Mouse (Mus musculus): ENCODE measurements around the gene Tie1. TPM values are rescaled to one million over a fixed set of nuclear protein-coding genes. Genes with fewer than 3 reads are reported as not detected.
A peak's percentile ranks its signal among the peaks of the same experiment; 100 is the strongest.

Gene Tie1
- polyA plus RNA-seq, 1 experiment, result 44.5 TPM

DNA sequence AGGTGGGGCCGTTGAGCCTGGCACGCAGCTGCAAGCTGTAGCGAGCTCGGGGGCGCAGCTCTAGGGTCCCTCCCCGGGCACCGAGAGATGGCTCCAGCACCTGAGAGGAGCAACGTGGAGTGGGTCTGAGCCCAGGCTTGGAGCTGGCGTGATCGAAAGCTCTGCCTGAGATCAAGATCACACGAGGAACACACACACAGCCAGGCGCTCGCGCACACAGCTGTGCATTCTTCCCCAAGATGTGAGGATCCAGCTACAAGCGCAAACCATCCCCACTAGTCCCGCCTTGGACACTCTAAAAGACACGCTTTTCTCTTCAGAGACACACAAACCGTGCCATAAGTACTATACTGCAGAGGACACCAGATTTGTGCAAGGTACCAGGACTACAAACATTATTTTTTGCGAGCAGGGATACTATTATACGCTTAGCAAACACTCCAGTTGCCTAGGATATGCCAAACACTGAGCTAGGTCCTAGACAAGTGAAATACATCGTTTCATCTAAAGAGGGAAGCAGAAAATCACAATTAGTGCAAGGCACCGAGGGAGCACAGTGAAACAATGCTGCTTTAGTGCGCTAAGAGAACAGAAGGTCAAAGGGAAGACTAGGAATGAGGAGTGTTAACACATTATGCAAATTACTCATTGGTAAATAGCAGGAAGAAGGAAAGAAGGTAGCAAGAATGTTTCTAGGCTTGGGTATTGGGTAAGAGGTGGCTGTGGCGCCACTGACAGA, 43.3 kb downstream of the Tie1 start:
- 38% methylated on average over 24 of the region's 24 CpGs for WGBS
- H3K4me3 ChIP-seq (ENCODE audit: insufficient read depth, low read depth, low read length), result peak overlapping the region; percentile 17
- DNase-seq, result no peak

DNA sequence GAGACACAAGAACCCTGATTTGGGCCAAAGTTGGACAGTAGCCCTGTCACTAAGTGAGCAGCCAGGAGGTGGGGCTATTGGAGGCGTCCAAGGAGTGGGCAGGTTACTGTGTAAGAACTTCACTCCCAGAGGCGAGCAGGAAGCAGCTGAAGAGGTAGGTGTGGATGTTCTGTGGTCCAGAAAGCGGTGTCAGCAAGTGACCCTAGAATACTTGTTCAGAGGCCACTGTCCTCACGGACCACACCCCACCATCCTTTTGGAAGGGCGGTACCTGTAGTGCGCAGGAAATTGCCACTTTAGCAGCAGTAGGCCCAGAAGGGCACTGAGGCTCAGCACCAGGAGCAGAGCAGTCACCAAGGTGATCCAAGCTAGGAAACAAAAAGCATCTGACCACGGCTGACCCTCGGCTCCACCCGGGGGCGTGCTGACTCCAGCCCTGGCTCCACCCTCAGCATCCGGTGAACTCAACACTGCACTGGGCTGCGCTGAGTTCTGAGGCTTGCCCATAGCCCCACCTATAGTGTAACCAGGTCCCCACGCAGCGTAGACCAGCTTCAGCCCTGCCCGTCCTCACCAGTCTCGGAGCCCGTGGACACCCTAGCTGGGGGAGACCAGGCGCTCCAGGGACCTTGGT, 44.0 kb downstream of the Tie1 start:
- TF ChIP-seq POLR2A (IDR thresholded peaks at IDR 0.05; ENCODE audit: low read depth, low read length), result no peak
- peak; percentile 46; the same call in 1 of the 2 replicates for TF ChIP-seq CTCF (conservative IDR thresholded peaks at IDR 0.05; ENCODE audit: insufficient read depth, insufficient read length, low read depth, low read length)
- Histone ChIP-seq H3K4me3 (ENCODE audit: insufficient read depth, low read depth, low read length) (peak overlapping the region; percentile 17), H3K4me1 (ENCODE audit: control insufficient read depth, insufficient read depth, low read length) (no peaks in the 10 kb centered on the region; the same call in 1 of the 2 replicates), H3K27me3 (replicated peaks; ENCODE audit: control insufficient read depth, insufficient read depth, low read length) (no peaks in the 10 kb centered on the region), H3K36me3 (ENCODE audit: control insufficient read depth, insufficient read depth, low read length) (no peaks in the 10 kb centered on the region), H3K27ac (ENCODE audit: insufficient read depth, low read depth, low read length) (no peak overlapping the region)
- DNase-seq, result peak; percentile 74
- 15% methylated on average over 18 of the region's 18 CpGs for WGBS

More for the DNA sequence above, 43.3 kb downstream of the Tie1 start:
- TF ChIP-seq POLR2A (IDR thresholded peaks at IDR 0.05; ENCODE audit: low read depth, low read length) (no peak), CTCF (conservative IDR thresholded peaks at IDR 0.05; ENCODE audit: insufficient read depth, insufficient read length, low read depth, low read length) (no peak)
- H3K4me1 ChIP-seq (ENCODE audit: control insufficient read depth, insufficient read depth, low read length), result no peaks in the 10 kb centered on the region; the same call in 1 of the 2 replicates
- H3K27me3 ChIP-seq (replicated peaks; ENCODE audit: control insufficient read depth, insufficient read depth, low read length), result no peaks in the 10 kb centered on the region
- no peak overlapping the region for H3K27ac ChIP-seq (ENCODE audit: insufficient read depth, low read depth, low read length)
- no peaks in the 10 kb centered on the region for H3K36me3 ChIP-seq (ENCODE audit: control insufficient read depth, insufficient read depth, low read length)

DNA sequence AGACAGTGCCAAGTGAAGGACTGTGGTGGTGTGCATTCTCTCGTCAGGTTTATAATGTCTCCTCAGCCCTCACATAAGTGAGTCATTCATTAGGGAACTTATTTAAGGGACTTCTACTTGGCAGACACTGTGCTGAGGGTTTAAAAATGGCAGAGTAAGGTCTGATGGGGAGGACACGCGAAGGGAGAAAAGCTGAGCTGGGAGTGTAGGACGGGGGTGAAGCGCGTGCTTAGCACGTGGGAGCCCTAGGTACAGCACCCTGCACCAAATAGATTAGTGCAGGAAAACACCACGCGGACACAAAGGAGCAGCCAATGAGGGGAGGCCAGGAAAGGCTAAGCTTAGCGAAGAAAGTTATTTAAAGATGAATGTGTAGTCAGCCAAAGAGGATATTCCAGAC, 44.8 kb downstream of the Tie1 start:
- no peak for DNase-seq
- 83% methylated on average over 10 of the region's 10 CpGs for WGBS
- H3K36me3 ChIP-seq (ENCODE audit: control insufficient read depth, insufficient read depth, low read length), result no peaks in the 10 kb centered on the region

DNA sequence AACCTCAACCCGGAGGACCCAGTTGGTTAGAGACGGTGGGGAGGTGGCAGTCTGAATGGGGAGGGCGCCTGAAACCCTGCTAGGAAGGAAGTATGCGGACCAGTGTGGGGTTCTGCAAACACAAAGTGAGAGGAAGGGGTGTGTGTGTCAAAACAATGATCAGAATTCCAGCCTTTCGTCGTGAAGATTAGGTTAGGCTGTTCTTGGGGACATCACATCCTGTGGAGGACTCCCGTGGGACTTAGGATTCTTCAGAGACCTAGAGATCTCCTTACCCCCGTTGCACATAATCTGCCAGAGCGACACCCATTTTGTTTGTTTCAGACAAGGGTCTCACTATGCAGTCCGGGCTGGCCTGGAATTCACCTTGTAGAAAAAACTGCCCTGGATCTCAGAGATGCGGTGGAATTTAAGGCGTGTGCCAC, 52.0 kb downstream of the Tie1 start:
- DNase-seq, result peak; percentile 24
- H3K27ac ChIP-seq (ENCODE audit: insufficient read depth, low read depth, low read length), result no peak overlapping the region; the same call in 1 of the 2 replicates
- no peaks in the 10 kb centered on the region for H3K27me3 ChIP-seq (replicated peaks; ENCODE audit: control insufficient read depth, insufficient read depth, low read length)
- peaks cover 2% of the 10 kb centered on the region; the same call in 1 of the 2 replicates for H3K4me1 ChIP-seq (ENCODE audit: control insufficient read depth, insufficient read depth, low read length)
- WGBS, result 19% methylated on average over 12 of the region's 12 CpGs
- no peak for TF ChIP-seq CTCF (conservative IDR thresholded peaks at IDR 0.05; ENCODE audit: insufficient read depth, insufficient read length, low read depth, low read length)
- H3K4me3 ChIP-seq (ENCODE audit: insufficient read depth, low read depth, low read length), result peak overlapping the region; percentile 16; the same call in 1 of the 2 replicates
- H3K36me3 ChIP-seq (ENCODE audit: control insufficient read depth, insufficient read depth, low read length), result no peaks in the 10 kb centered on the region

More for the DNA sequence above, 44.8 kb downstream of the Tie1 start:
- Histone ChIP-seq H3K27ac (ENCODE audit: insufficient read depth, low read depth, low read length) (no peak overlapping the region), H3K4me3 (ENCODE audit: insufficient read depth, low read depth, low read length) (no peak overlapping the region), H3K27me3 (replicated peaks; ENCODE audit: control insufficient read depth, insufficient read depth, low read length) (no peaks in the 10 kb centered on the region), H3K4me1 (ENCODE audit: control insufficient read depth, insufficient read depth, low read length) (no peaks in the 10 kb centered on the region; the same call in 1 of the 2 replicates)
- TF ChIP-seq CTCF (conservative IDR thresholded peaks at IDR 0.05; ENCODE audit: insufficient read depth, insufficient read length, low read depth, low read length), result no peak
- no peak for TF ChIP-seq POLR2A (IDR thresholded peaks at IDR 0.05; ENCODE audit: low read depth, low read length)

DNA sequence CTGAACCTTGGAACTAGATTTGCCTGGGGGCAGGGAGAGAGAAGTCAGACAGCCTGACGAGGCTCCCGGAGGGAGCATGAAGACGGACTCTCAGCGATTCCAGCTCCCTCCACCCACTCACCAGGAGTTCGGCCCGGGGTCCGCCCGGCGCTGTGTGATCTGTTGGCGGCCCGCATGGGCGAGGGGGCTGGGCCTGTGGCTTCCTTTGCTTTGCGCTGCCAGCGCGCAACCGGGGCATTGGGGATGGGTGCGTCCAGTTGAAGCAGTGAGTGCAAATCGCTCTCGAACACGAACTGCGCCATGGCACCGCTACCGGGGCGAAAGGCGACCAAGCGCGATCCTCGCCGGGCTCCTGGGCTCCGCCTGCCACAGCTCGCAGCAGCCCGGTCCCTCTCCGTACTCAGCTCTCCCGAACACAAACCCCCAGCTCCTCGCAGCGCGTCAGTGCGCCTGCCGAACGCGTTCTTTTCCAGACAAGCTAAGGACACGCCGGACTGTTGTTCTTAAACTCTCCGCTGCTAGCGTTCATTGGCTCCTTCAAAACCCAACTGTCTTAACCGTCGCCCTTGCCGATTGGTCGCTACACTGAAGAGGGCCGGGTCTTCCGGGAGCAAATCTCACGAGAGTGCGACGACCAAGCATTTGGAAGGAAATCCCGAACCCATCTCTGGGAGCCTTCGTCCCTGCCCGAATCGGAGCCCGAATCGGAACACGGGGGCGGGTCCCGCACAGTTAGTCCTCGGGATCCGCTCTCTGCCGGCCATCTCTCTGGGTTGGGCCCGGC, 52.8 kb downstream of the Tie1 start, which contains the start of gene Cdc20:
Gene Cdc20, minus strand, starts transcription at position 533 of the 784 bp plus-strand sequence.
- peak; percentile 12 for TF ChIP-seq POLR2A (IDR thresholded peaks at IDR 0.05; ENCODE audit: low read depth, low read length)
- TF ChIP-seq CTCF (conservative IDR thresholded peaks at IDR 0.05; ENCODE audit: insufficient read depth, insufficient read length, low read depth, low read length), result no peak
- H3K36me3 ChIP-seq (ENCODE audit: control insufficient read depth, insufficient read depth, low read length), result no peaks in the 10 kb centered on the region
- 1% methylated on average over 67 of the region's 67 CpGs for WGBS
- H3K27me3 ChIP-seq (replicated peaks; ENCODE audit: control insufficient read depth, insufficient read depth, low read length), result no peaks in the 10 kb centered on the region
- H3K27ac ChIP-seq (ENCODE audit: insufficient read depth, low read depth, low read length), result no peak within 1 kb of the TSS; the same call in 1 of the 2 replicates
- H3K4me1 ChIP-seq (ENCODE audit: control insufficient read depth, insufficient read depth, low read length), result peaks cover 4% of the 10 kb centered on the region; the same call in 1 of the 2 replicates
- peak within 1 kb of the TSS; percentile 45 for H3K4me3 ChIP-seq (ENCODE audit: insufficient read depth, low read depth, low read length)
- peak; percentile 94 for DNase-seq

DNA sequence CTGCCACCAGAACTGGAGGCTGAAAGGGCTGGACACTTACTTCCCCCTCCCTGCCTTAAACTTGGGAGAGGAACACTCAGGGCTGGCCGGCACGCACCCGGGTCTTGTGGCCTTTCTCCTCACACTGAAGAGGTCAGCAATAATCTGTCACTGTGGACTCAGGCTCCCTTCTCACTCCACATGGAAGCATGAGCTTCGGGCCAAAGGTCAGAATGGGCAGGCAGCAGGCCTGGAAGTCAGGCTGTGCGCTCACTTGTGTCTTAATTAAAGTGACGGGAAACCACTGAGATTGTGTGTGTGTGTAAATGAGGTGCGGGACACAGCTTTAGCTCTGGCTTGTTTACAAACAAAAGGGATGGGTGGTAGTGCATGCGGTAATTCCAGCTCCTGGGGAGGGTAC, 57.5 kb downstream of the Tie1 start:
- Histone ChIP-seq H3K4me3 (ENCODE audit: insufficient read depth, low read depth, low read length) (no peak overlapping the region), H3K4me1 (ENCODE audit: control insufficient read depth, insufficient read depth, low read length) (peaks cover 29% of the 10 kb centered on the region), H3K27ac (ENCODE audit: insufficient read depth, low read depth, low read length) (peak overlapping the region; percentile 66), H3K27me3 (replicated peaks; ENCODE audit: control insufficient read depth, insufficient read depth, low read length) (no peaks in the 10 kb centered on the region), H3K36me3 (ENCODE audit: control insufficient read depth, insufficient read depth, low read length) (no peaks in the 10 kb centered on the region)
- WGBS, result 42% methylated on average over 8 of the region's 8 CpGs
- TF ChIP-seq POLR2A (IDR thresholded peaks at IDR 0.05; ENCODE audit: low read depth, low read length) (no peak), CTCF (conservative IDR thresholded peaks at IDR 0.05; ENCODE audit: insufficient read depth, insufficient read length, low read depth, low read length) (no peak)
- DNase-seq, result peak; percentile 91
